Mouse (Mus musculus): Measurements from ENCODE around the gene Eloa. TPM values are rescaled to one million over a fixed set of nuclear protein-coding genes. Genes with fewer than 3 reads are reported as not detected.

The Eloa gene
- polyA plus RNA-seq, 1 experiment, result 1.5 TPM

DNA sequence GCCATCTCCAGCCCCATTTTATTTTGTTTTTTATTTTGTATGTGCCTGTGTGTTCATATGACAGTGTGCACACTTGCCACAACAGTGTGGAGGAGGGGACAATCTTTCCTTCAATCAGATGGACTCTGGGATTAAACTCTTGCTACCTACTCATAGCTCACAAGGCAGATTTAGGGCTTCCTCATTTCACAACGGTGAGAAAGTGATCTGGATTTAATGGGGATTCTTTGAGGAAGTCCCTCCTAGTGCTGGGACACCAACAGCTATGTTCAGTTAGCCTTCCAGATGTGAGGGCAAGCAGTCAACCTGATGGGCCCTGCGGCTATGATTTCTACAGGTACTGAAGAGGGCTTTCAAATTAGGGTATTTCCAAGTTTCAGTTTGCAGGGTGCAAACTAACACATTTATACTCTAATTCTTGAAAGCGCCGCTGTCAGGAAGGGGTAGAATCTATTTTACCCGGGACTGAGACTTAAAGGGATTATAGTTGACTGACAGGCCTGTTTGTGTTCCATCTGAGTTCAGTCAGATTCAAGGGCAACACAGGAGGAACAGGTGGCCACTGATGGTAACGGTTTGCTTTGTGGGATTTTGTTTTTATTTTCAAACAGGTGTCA lies 22.3 kb upstream of the Eloa start:
- TF ChIP-seq GATA1 (IDR thresholded peaks at IDR 0.05; ENCODE audit: low read length), result no peak
- TF ChIP-seq TAL1 (IDR thresholded peaks at IDR 0.05; ENCODE audit: low read length), result no peak
- peaks cover 14% of the 10 kb centered on the region for H3K4me1 ChIP-seq (ENCODE audit: control insufficient read depth)
- no peak overlapping the region for H3K4me3 ChIP-seq (replicated peaks)
- peaks cover 39% of the 10 kb centered on the region for H3K36me3 ChIP-seq (ENCODE audit: control insufficient read depth)
- no peaks in the 10 kb centered on the region for H3K27me3 ChIP-seq (ENCODE audit: control insufficient read depth)
- H3K9me3 ChIP-seq (ENCODE audit: control insufficient read depth, low read length), result no peaks in the 10 kb centered on the region

DNA sequence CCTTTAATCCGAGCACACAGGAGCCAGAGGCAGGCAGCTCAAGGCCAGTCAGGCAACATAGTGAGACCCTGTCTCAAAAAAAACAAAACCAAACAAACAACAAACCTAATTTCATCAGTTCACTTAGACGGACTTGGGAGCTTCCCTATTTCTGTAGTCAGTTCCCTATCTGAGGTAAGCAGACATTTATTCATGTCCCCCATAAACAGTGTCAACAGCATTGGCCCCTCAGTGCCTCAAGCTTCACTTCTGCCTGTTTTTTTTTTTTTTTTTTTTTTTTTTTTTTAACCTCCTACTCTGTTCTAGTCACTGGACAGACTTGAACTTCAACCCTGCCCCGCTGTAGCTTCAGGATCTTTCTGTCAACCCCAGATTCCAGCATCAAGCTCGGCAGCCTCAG lies 13.5 kb upstream of the Eloa start:
- H3K27me3 ChIP-seq (ENCODE audit: control insufficient read depth), result no peaks in the 10 kb centered on the region
- no peak overlapping the region for H3K4me3 ChIP-seq (replicated peaks)
- TF ChIP-seq GATA1 (IDR thresholded peaks at IDR 0.05; ENCODE audit: low read length), result no peak
- no peak for TF ChIP-seq TAL1 (IDR thresholded peaks at IDR 0.05; ENCODE audit: low read length)
- H3K4me1 ChIP-seq (ENCODE audit: control insufficient read depth), result peaks cover 13% of the 10 kb centered on the region
- no peaks in the 10 kb centered on the region for H3K36me3 ChIP-seq (ENCODE audit: control insufficient read depth)
- H3K9me3 ChIP-seq (ENCODE audit: control insufficient read depth, low read length), result no peaks in the 10 kb centered on the region

DNA sequence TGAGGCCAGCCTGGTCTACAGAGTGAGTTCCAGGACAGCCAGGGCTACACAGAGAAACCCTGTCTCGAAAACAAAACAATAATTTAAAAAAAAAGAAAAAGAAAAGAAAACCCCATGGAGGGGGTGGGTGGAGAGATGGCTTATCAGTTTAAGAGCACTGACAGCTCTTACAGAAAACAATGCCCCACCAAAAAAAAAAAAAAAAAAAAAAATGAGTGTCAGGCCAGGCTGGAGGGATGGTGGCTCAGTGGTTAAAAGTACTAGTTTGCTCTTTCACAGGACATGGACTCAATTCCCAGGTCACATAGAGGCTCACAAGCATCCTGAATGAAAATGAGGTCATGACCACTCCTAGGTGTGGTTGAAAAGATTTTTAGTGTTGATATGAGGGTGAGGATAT lies 11.7 kb upstream of the Eloa start:
- Histone ChIP-seq H3K4me1 (ENCODE audit: control insufficient read depth) (peaks cover 31% of the 10 kb centered on the region), H3K36me3 (ENCODE audit: control insufficient read depth) (no peaks in the 10 kb centered on the region), H3K27me3 (ENCODE audit: control insufficient read depth) (no peaks in the 10 kb centered on the region), H3K9me3 (ENCODE audit: control insufficient read depth, low read length) (no peaks in the 10 kb centered on the region), H3K4me3 (replicated peaks) (no peak overlapping the region)
- TF ChIP-seq TAL1 (IDR thresholded peaks at IDR 0.05; ENCODE audit: low read length), result no peak
- no peak for TF ChIP-seq GATA1 (IDR thresholded peaks at IDR 0.05; ENCODE audit: low read length)

DNA sequence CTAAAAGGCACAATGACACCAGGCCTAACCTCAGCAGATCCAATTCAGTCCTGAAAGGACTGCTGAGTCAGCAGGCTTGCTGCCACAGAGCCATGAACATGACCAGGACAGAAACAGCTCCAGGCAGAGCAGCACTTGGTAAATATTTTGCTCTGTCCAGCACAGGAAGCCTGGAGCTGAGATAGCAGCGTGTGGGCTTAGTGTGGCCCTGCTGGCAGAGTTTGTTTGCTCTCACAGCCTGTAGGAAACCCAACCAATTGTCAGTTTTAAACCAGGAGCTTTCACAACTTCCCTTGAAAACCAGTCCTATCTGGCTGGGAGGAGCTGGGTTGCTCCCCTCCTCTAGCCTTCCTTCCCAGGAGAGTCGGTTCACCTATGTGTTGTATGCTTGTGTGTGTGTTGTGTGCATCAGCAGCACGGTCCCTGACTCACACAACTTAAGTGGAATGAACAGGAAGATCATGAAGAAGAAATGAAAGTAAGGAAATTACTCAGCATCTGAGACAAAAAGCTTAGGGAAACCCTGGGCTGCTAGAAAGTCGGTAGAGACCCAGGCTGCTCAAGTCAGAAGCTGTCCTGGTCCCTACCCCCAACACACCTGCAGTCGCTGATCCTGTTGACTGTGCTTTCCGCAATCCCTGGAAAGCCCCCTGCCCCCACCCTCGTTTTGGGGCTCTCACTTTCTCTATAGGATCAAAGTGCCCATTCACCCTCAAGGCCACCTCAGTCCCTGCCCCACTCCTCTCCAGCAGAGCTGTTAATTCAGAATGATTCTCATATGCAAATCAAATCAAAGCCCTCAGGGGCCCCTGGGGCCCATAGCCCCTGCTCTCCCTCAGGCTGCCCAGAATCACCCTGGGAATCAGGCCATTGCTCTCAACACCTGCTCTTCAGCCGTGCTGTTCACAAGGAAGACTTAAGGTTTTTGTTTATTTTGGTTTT lies 9.7 kb upstream of the Eloa start:
- TF ChIP-seq TAL1 (IDR thresholded peaks at IDR 0.05; ENCODE audit: low read length), result no peak
- no peak for TF ChIP-seq GATA1 (IDR thresholded peaks at IDR 0.05; ENCODE audit: low read length)
- Histone ChIP-seq H3K27me3 (ENCODE audit: control insufficient read depth) (no peaks in the 10 kb centered on the region), H3K9me3 (ENCODE audit: control insufficient read depth, low read length) (no peaks in the 10 kb centered on the region), H3K4me1 (ENCODE audit: control insufficient read depth) (peaks cover 40% of the 10 kb centered on the region), H3K36me3 (ENCODE audit: control insufficient read depth) (no peaks in the 10 kb centered on the region), H3K4me3 (replicated peaks) (no peak overlapping the region)

DNA sequence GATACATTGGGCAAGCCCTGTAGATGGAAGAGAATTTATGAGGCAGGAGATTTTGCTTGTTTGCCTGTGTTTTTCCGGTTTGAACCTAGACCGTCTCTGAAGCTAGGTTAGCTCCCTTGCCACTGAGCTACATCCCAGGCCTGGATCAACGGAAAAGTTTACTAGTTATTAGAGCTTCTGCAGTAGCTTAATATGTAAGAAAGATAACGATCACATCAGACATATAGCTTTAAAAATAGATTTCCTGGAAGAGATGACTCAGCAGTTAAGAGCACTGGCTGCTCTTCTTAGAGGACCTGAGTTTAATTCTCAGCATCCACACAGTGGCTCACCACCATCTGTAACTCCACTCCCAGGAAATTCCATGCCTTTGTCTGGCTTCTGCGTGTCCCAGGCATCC lies 7.1 kb upstream of the Eloa start:
- peak overlapping the region; percentile 28 for H3K4me3 ChIP-seq (replicated peaks)
- TF ChIP-seq TAL1 (IDR thresholded peaks at IDR 0.05; ENCODE audit: low read length) (no peak), GATA1 (IDR thresholded peaks at IDR 0.05; ENCODE audit: low read length) (peak; percentile 32; the same call in 1 of the 2 replicates)
- no peaks in the 10 kb centered on the region for H3K27me3 ChIP-seq (ENCODE audit: control insufficient read depth)
- H3K36me3 ChIP-seq (ENCODE audit: control insufficient read depth), result no peaks in the 10 kb centered on the region
- H3K9me3 ChIP-seq (ENCODE audit: control insufficient read depth, low read length), result no peaks in the 10 kb centered on the region
- H3K4me1 ChIP-seq (ENCODE audit: control insufficient read depth), result peaks cover 42% of the 10 kb centered on the region

DNA sequence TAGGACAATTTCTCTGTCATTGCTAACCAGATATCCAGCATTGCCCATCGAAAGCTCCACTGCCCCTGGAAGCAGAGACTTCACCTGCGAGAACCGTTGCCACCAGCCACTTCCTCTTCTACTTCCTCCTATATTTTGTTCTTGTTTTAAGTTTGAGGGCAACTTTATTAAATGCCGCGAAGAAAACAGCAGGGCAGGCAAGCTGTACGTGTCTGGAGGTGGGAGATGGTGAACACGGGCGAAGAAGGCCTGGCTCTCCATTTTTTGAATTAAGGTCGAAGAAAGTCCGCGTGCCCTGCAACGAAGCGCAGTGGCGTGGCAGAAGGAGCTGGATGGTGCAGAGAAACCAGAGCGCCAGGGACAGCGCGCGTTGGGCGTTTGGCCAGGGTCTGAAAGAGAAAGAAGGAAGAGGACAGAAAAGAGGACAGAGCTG lies 6.6 kb upstream of the Eloa start:
- no peaks in the 10 kb centered on the region for H3K36me3 ChIP-seq (ENCODE audit: control insufficient read depth)
- no peak for TF ChIP-seq GATA1 (IDR thresholded peaks at IDR 0.05; ENCODE audit: low read length)
- H3K4me3 ChIP-seq (replicated peaks), result peak overlapping the region; percentile 28
- no peaks in the 10 kb centered on the region for H3K27me3 ChIP-seq (ENCODE audit: control insufficient read depth)
- peaks cover 40% of the 10 kb centered on the region for H3K4me1 ChIP-seq (ENCODE audit: control insufficient read depth)
- H3K9me3 ChIP-seq (ENCODE audit: control insufficient read depth, low read length), result no peaks in the 10 kb centered on the region

DNA sequence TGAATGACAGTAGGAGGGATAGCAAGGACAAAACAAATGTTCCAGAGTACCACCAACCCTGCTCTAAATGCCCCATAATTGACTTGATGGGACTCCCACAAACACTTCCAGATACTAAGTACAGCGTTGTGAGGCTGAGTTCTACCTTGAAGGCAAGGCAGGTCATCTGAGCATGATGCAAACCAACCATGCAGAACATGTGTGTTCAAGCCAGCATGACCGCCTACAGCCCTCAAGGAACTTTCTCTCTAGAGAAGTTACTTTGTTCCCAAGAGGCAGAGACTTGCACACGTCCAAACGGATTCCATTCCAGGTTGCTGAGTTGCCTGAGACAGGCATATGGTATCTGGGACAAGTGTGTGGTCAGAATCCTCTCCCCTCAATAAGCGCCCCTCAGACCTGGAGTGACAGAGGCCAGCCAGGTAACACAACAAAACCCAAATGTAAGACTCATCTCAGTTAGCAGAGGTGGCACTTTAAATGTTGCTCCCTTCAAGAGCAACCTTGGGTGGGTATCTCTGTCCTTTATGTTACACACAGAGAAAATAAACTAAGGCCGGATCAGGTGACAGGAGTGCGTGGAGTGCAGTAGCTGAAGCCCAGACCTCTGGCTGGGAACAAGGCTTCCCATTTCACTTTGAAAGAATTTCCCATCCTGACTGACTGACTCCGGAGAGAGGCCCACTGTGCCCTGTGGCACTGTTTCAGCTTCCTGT lies 6.0 kb upstream of the Eloa start:
- Histone ChIP-seq H3K9me3 (ENCODE audit: control insufficient read depth, low read length) (no peaks in the 10 kb centered on the region), H3K4me3 (replicated peaks) (no peak overlapping the region), H3K36me3 (ENCODE audit: control insufficient read depth) (no peaks in the 10 kb centered on the region), H3K4me1 (ENCODE audit: control insufficient read depth) (peaks cover 40% of the 10 kb centered on the region), H3K27me3 (ENCODE audit: control insufficient read depth) (no peaks in the 10 kb centered on the region)
- TF ChIP-seq TAL1 (IDR thresholded peaks at IDR 0.05; ENCODE audit: low read length) (no peak), GATA1 (IDR thresholded peaks at IDR 0.05; ENCODE audit: low read length) (no peak)

DNA sequence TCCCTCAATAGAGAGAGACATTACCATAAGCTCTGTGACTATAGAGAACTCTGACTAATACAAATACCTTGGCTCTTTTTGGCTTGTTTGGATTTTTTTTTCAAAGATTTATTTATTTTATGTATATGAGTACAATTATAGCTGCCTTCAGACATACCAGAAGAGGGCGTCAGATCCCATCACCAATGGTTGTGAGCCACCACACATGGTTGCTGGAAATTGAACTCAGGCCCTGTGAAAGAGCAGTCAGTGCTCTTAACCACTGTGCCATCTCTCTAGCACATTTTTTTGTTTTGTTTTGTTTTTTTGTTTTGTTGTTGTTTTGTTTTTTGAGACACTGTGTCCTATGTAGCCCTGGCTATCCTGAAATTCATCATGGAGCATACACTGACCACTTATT lies 3.8 kb upstream of the Eloa start:
- Histone ChIP-seq H3K4me1 (ENCODE audit: control insufficient read depth) (peaks cover 41% of the 10 kb centered on the region), H3K9me3 (ENCODE audit: control insufficient read depth, low read length) (no peaks in the 10 kb centered on the region), H3K36me3 (ENCODE audit: control insufficient read depth) (no peaks in the 10 kb centered on the region; the same call in 1 of the 2 replicates), H3K27me3 (ENCODE audit: control insufficient read depth) (no peaks in the 10 kb centered on the region), H3K4me3 (replicated peaks) (no peak overlapping the region)
- TF ChIP-seq GATA1 (IDR thresholded peaks at IDR 0.05; ENCODE audit: low read length) (no peak), TAL1 (IDR thresholded peaks at IDR 0.05; ENCODE audit: low read length) (no peak)

DNA sequence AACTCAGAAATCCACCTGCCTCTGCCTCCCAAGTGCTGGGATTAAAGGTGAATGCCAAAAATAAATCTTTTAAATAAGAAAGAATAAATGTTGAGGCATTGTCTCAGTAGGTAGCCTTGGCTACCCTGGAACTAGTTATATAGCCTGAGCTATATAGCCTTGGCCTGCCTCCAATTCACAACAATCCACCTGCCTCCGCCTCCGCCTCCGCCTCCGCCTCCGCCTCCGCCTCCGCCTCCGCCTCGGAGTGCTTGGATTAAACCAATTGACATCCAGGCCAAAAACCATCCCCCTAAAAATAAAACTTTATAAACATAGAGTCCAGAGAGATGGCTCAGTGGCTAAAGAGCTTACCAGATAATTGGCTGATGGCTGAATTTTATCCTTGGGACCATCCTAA lies 1.4 kb upstream of the Eloa start:
- H3K4me1 ChIP-seq (ENCODE audit: control insufficient read depth), result peaks cover 42% of the 10 kb centered on the region
- H3K27me3 ChIP-seq (ENCODE audit: control insufficient read depth), result no peaks in the 10 kb centered on the region

More for the DNA sequence above, 1.4 kb upstream of the Eloa start:
- Histone ChIP-seq H3K36me3 (ENCODE audit: control insufficient read depth) (peaks cover 19% of the 10 kb centered on the region), H3K9me3 (ENCODE audit: control insufficient read depth, low read length) (no peaks in the 10 kb centered on the region), H3K4me3 (replicated peaks) (no peak overlapping the region)
- TF ChIP-seq TAL1 (IDR thresholded peaks at IDR 0.05; ENCODE audit: low read length) (no peak), GATA1 (IDR thresholded peaks at IDR 0.05; ENCODE audit: low read length) (no peak)

Data from erythroblast, embryonic 14.5 days (primary cell).